Mouse (Mus musculus) stomach, postnatal 0 days (tissue): ENCODE measurements around the gene Inpp5b. TPM values are rescaled to one million over a fixed set of nuclear protein-coding genes. Genes with fewer than 3 reads are reported as not detected.

Source experiments
- ATAC-seq: fragments of 200-750 bp; cut with Nextera tagmentation; 2 replicates; pipeline ENCODE4 v1.8.0; 2017; ENCODE audit not compliant: low FRiP score, low TSS enrichment
- DNase-seq: peaks from one replicate; pipeline ENCODE4 v3.0.0-alpha.2; 2016; ENCODE audit warnings: low spot score
- H3K27ac ChIP-seq: fragments of 300-500 bp; sonication (generic); replicated peaks from 2 replicates; pipeline ENCODE4 v1.5.1; 2014; ENCODE audit warnings: mild to moderate bottlenecking, control low read depth
- H3K27me3 ChIP-seq: fragments of 300-500 bp; sonication (generic); 2 replicates; pipeline ENCODE4 v1.6.1; 2014; ENCODE audit warnings: low read length; ENCODE audit not compliant: control insufficient read depth, insufficient read depth
- H3K36me3 ChIP-seq: fragments of 300-500 bp; sonication (generic); 2 replicates; pipeline ENCODE4 v1.6.1; 2014; ENCODE audit warnings: low read length, mixed read lengths; ENCODE audit not compliant: control insufficient read depth, insufficient read depth
- H3K4me1 ChIP-seq: fragments of 300-500 bp; sonication (generic); replicated peaks from 2 replicates; pipeline ENCODE4 v1.6.1; 2014; ENCODE audit warnings: antibody characterized with exemption; ENCODE audit not compliant: control insufficient read depth, insufficient read depth
- H3K4me2 ChIP-seq: fragments of 300-500 bp; sonication (generic); replicated peaks from 2 replicates; pipeline ENCODE4 v1.6.1; 2014; ENCODE audit warnings: low read depth, mild to moderate bottlenecking, control low read depth, moderate library complexity
- H3K4me3 ChIP-seq: fragments of 300-500 bp; sonication (generic); 2 replicates; pipeline ENCODE4 v1.5.1; 2014; ENCODE audit warnings: low read depth, low read length, control low read depth
- H3K9ac ChIP-seq: fragments of 300-500 bp; sonication (generic); 2 replicates; pipeline ENCODE4 v1.6.1; 2014; ENCODE audit warnings: mild to moderate bottlenecking, low read length, control low read depth, mixed read lengths
- H3K9me3 ChIP-seq: fragments of 300-500 bp; sonication (generic); 2 replicates; pipeline ENCODE4 v1.6.1; 2016; ENCODE audit warnings: low read length; ENCODE audit not compliant: control insufficient read depth
- CTCF ChIP-seq: IDR thresholded peaks from 2 replicates; pipeline ENCODE4 v1.5.1; 2016; ENCODE audit warnings: antibody characterized with exemption, low read depth, mild to moderate bottlenecking, moderate library complexity
- EP300 ChIP-seq: optimal IDR thresholded peaks from 2 replicates; pipeline ENCODE3; 2016; ENCODE audit warnings: antibody characterized with exemption
- WGBS: fragments of 180-500 bp; shearing (Covaris S2); extraction: QIAGEN DNeasy Blood & Tissue Kit; methylation state at CpG from one replicate; pipeline ENCODE4 v1.1.7; 2014; 5-methylcytosine and 5-hydroxymethylcytosine counted together
- polyA plus RNA-seq: library from polyadenylated mRNA; unstranded; fragments of >200 nt; fragmentation: Nextera tagmentation; extraction: Ambion mirVana; gene quantifications from 2 replicates; pipeline ENCODE4 v1.2.1, GENCODE M21; 2015

The Inpp5b gene
- polyA plus RNA-seq, 1 experiment from 2014 or later: 23.5 TPM

- Histone ChIP-seq H3K27me3 (no peaks in the 10 kb centered on the region), H3K36me3 (peaks cover 3% of the 10 kb centered on the region; the same call in 1 of the 2 replicates), H3K4me1 (no peaks in the 10 kb centered on the region), H3K27ac (no peak overlapping the region), H3K4me2 (no peak overlapping the region), H3K4me3 (no peak overlapping the region), H3K9ac (no peak overlapping the region), H3K9me3 (no peaks in the 10 kb centered on the region)
- no peak for DNase-seq
- TF ChIP-seq EP300: no peak
- TF ChIP-seq CTCF: no peak
- WGBS: 93% methylated on average over 6 of the region's 6 CpGs
- no peak for ATAC-seq
These were observed 32.3 kb downstream of the Inpp5b start for GRCm38 (mm10) chr4:124773995-124774394.

GRCm38 (mm10) chr4:124774429-124774828 is 32.8 kb downstream of the Inpp5b start:
- no peak for ATAC-seq

GRCm38 (mm10) chr4:124781361-124781760 is 39.7 kb downstream of the Inpp5b start:
- ATAC-seq (no peak), DNase-seq (no peak)
- H3K36me3 ChIP-seq: peaks cover 17% of the 10 kb centered on the region
- H3K9me3 ChIP-seq: no peaks in the 10 kb centered on the region
- TF ChIP-seq EP300: no peak
- H3K27me3 ChIP-seq: no peaks in the 10 kb centered on the region
- no peaks in the 10 kb centered on the region for H3K4me1 ChIP-seq
- WGBS: 86% methylated on average over 7 of the region's 7 CpGs
- no peak overlapping the region for H3K27ac ChIP-seq
- H3K4me2 ChIP-seq: no peak overlapping the region
- no peak overlapping the region for H3K9ac ChIP-seq
- H3K4me3 ChIP-seq: no peak overlapping the region

More at GRCm38 (mm10) chr4:124774429-124774828, 32.8 kb downstream of the Inpp5b start:
- Histone ChIP-seq H3K4me3 (no peak overlapping the region), H3K27ac (no peak overlapping the region), H3K36me3 (peaks cover 5% of the 10 kb centered on the region; the same call in 1 of the 2 replicates), H3K4me2 (no peak overlapping the region), H3K9ac (no peak overlapping the region), H3K27me3 (no peaks in the 10 kb centered on the region), H3K4me1 (no peaks in the 10 kb centered on the region), H3K9me3 (no peaks in the 10 kb centered on the region)
- WGBS: 70% methylated on average over 2 of the region's 2 CpGs
- no peak for TF ChIP-seq EP300
- DNase-seq: no peak

- H3K4me1 ChIP-seq: no peaks in the 10 kb centered on the region
- DNase-seq (no peak), ATAC-seq (no peak)
- H3K9ac ChIP-seq: no peak overlapping the region
- TF ChIP-seq EP300 (no peak), CTCF (no peak)
- no peaks in the 10 kb centered on the region for H3K9me3 ChIP-seq
- peaks cover 23% of the 10 kb centered on the region for H3K36me3 ChIP-seq
- no peak overlapping the region for H3K4me2 ChIP-seq
- 91% methylated on average over 8 of the region's 8 CpGs for WGBS
- no peak overlapping the region for H3K4me3 ChIP-seq
- H3K27ac ChIP-seq: no peak overlapping the region
- H3K27me3 ChIP-seq: no peaks in the 10 kb centered on the region
These were observed 40.7 kb downstream of the Inpp5b start for GRCm38 (mm10) chr4:124782395-124782794.

GRCm38 (mm10) chr4:124783937-124784336 is 42.3 kb downstream of the Inpp5b start:
- ATAC-seq (no peak), DNase-seq (no peak)
- Histone ChIP-seq H3K27ac (no peak overlapping the region), H3K9ac (no peak overlapping the region), H3K9me3 (no peaks in the 10 kb centered on the region), H3K36me3 (peaks cover 28% of the 10 kb centered on the region), H3K27me3 (no peaks in the 10 kb centered on the region), H3K4me2 (no peak overlapping the region), H3K4me1 (no peaks in the 10 kb centered on the region), H3K4me3 (no peak overlapping the region)
- 90% methylated on average over 8 of the region's 8 CpGs for WGBS
- no peak for TF ChIP-seq CTCF
- TF ChIP-seq EP300: no peak

- Histone ChIP-seq H3K4me3 (no peak overlapping the region), H3K36me3 (peaks cover 35% of the 10 kb centered on the region; the same call in 1 of the 2 replicates), H3K27ac (peak overlapping the region; percentile 5; the same call in 1 of the 2 replicates), H3K4me2 (no peak overlapping the region), H3K9me3 (no peaks in the 10 kb centered on the region), H3K4me1 (no peaks in the 10 kb centered on the region), H3K27me3 (no peaks in the 10 kb centered on the region), H3K9ac (no peak overlapping the region)
- TF ChIP-seq EP300 (no peak), CTCF (no peak)
- no peak for DNase-seq
- 69% methylated on average over 4 of the region's 4 CpGs for WGBS
- 0 out of 2 replicates have a peak, but pooled peaks have one; percentile 47 for ATAC-seq
These were observed 48.4 kb downstream of the Inpp5b start for GRCm38 (mm10) chr4:124790013-124790412.
